Mouse (Mus musculus): ENCODE results near the gene Zfyve28. TPM values are rescaled to one million over a fixed set of nuclear protein-coding genes. Genes with fewer than 3 reads are reported as not detected.
A peak's percentile ranks its signal among the peaks of the same experiment; 100 is the strongest.

Gene Zfyve28
- polyA plus RNA-seq, 1 experiment, result 0.36 TPM

DNA sequence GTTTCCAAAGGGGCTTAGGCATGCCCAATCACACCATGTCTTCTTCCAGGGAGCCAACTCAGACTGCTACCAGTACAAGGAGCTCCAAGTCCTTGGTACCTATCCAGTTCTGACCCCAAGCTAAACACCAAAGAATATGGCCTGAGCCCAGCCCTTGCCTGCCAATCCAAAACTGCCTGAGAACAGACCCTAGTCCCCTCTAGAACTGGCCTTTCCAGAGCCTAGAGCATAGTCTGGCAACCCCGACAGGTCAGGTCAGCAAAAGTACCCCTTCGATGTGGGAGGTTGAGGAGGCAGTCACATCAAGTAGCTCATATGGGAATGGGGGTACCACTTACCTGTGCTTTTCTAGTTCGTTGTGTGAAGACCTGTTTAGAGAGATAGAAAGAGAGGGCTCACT, 104.3 kb downstream of the Zfyve28 start:
- no peak overlapping the region for H3K4me3 ChIP-seq (ENCODE audit: insufficient read depth, low read depth, low read length)
- H3K4me1 ChIP-seq (ENCODE audit: control insufficient read depth, insufficient read depth, low read length), result peaks cover 42% of the 10 kb centered on the region
- H3K27ac ChIP-seq (ENCODE audit: insufficient read depth, low read depth, low read length), result peak overlapping the region; percentile 77
- H3K27me3 ChIP-seq (replicated peaks; ENCODE audit: control insufficient read depth, insufficient read depth, low read length), result no peaks in the 10 kb centered on the region
- DNase-seq, result no peak
- WGBS, result 87% methylated on average over 3 of the region's 3 CpGs
- TF ChIP-seq CTCF (conservative IDR thresholded peaks at IDR 0.05; ENCODE audit: insufficient read depth, insufficient read length, low read depth, low read length) (no peak), POLR2A (IDR thresholded peaks at IDR 0.05; ENCODE audit: low read depth, low read length) (no peak)
- H3K36me3 ChIP-seq (ENCODE audit: control insufficient read depth, insufficient read depth, low read length), result no peaks in the 10 kb centered on the region

- no peak overlapping the region; the same call in 1 of the 2 replicates for H3K4me3 ChIP-seq (ENCODE audit: insufficient read depth, low read depth, low read length)
- peak overlapping the region; percentile 86 for H3K27ac ChIP-seq (ENCODE audit: insufficient read depth, low read depth, low read length)
- 6% methylated on average over 5 of the region's 5 CpGs for WGBS
- no peaks in the 10 kb centered on the region for H3K36me3 ChIP-seq (ENCODE audit: control insufficient read depth, insufficient read depth, low read length)
- H3K27me3 ChIP-seq (replicated peaks; ENCODE audit: control insufficient read depth, insufficient read depth, low read length), result no peaks in the 10 kb centered on the region
- TF ChIP-seq POLR2A (IDR thresholded peaks at IDR 0.05; ENCODE audit: low read depth, low read length) (no peak), CTCF (conservative IDR thresholded peaks at IDR 0.05; ENCODE audit: insufficient read depth, insufficient read length, low read depth, low read length) (no peak)
- H3K4me1 ChIP-seq (ENCODE audit: control insufficient read depth, insufficient read depth, low read length), result peaks cover 38% of the 10 kb centered on the region
- peak; percentile 86 for DNase-seq
These were observed 104.9 kb downstream of the Zfyve28 start for GRCm38 (mm10) chr5:34183156-34183880.

DNA sequence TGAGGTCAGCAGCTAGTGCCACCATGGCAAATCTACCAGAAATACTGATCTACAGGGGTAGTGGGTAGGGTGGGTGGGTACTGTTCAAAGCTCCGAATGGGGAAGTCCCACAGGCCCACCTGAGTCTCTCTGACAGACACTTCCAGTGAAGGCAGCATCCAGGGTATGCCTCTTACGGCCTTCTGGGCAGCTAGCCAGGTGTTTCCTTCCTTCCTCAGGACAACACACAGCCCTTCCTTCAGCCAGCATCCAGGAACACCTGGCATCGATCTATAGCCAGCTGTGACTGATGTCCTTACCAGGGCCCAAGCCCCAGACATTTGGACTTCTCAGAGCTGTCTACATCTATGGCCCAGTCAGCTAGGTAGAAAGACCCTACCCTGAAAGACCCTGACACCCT, 105.8 kb downstream of the Zfyve28 start:
- no peaks in the 10 kb centered on the region for H3K27me3 ChIP-seq (replicated peaks; ENCODE audit: control insufficient read depth, insufficient read depth, low read length)
- H3K4me3 ChIP-seq (ENCODE audit: insufficient read depth, low read depth, low read length), result no peak overlapping the region
- TF ChIP-seq CTCF (conservative IDR thresholded peaks at IDR 0.05; ENCODE audit: insufficient read depth, insufficient read length, low read depth, low read length), result no peak
- H3K4me1 ChIP-seq (ENCODE audit: control insufficient read depth, insufficient read depth, low read length), result peaks cover 38% of the 10 kb centered on the region
- 52% methylated on average over 3 of the region's 3 CpGs for WGBS
- peak; percentile 74 for DNase-seq
- H3K36me3 ChIP-seq (ENCODE audit: control insufficient read depth, insufficient read depth, low read length), result no peaks in the 10 kb centered on the region
- peak overlapping the region; percentile 86 for H3K27ac ChIP-seq (ENCODE audit: insufficient read depth, low read depth, low read length)

DNA sequence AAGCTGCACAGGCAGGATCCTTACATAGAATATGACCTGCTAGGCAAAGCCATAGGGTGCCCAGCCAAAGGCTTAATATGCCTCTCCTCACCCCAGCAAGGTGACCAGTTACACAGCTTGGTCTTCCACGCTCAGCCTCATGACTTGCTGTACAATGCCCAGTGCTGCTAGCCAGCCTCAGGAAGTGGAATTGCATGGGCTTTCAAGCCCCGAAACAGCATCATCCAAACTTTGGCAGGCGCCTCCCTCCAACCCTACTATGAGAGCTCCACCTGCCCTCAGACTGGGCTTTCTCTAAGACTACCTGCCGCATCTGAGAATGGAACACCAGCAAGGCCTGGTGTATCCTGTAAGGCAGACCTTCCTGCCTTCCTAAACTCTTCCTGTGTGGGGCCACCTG, 110.4 kb downstream of the Zfyve28 start:
- WGBS, result 95% methylated on average over 4 of the region's 4 CpGs
- H3K4me3 ChIP-seq (ENCODE audit: insufficient read depth, low read depth, low read length), result no peak overlapping the region
- DNase-seq, result no peak
- peaks cover 7% of the 10 kb centered on the region for H3K4me1 ChIP-seq (ENCODE audit: control insufficient read depth, insufficient read depth, low read length)
- peaks cover 1% of the 10 kb centered on the region for H3K36me3 ChIP-seq (ENCODE audit: control insufficient read depth, insufficient read depth, low read length)
- TF ChIP-seq POLR2A (IDR thresholded peaks at IDR 0.05; ENCODE audit: low read depth, low read length), result no peak
- no peak for TF ChIP-seq CTCF (conservative IDR thresholded peaks at IDR 0.05; ENCODE audit: insufficient read depth, insufficient read length, low read depth, low read length)
- no peaks in the 10 kb centered on the region for H3K27me3 ChIP-seq (replicated peaks; ENCODE audit: control insufficient read depth, insufficient read depth, low read length)
- no peak overlapping the region for H3K27ac ChIP-seq (ENCODE audit: insufficient read depth, low read depth, low read length)

GRCm38 (mm10) chr5:34177091-34177490, 111.2 kb downstream of the Zfyve28 start:
- 69% methylated on average over 2 of the region's 2 CpGs for WGBS
- Histone ChIP-seq H3K4me1 (ENCODE audit: control insufficient read depth, insufficient read depth, low read length) (peaks cover under 1% of the 10 kb centered on the region; the same call in 1 of the 2 replicates), H3K27me3 (replicated peaks; ENCODE audit: control insufficient read depth, insufficient read depth, low read length) (no peaks in the 10 kb centered on the region), H3K27ac (ENCODE audit: insufficient read depth, low read depth, low read length) (no peak overlapping the region), H3K4me3 (ENCODE audit: insufficient read depth, low read depth, low read length) (no peak overlapping the region), H3K36me3 (ENCODE audit: control insufficient read depth, insufficient read depth, low read length) (peaks cover 1% of the 10 kb centered on the region)
- no peak for DNase-seq
- TF ChIP-seq POLR2A (IDR thresholded peaks at IDR 0.05; ENCODE audit: low read depth, low read length) (no peak), CTCF (conservative IDR thresholded peaks at IDR 0.05; ENCODE audit: insufficient read depth, insufficient read length, low read depth, low read length) (no peak)

DNA sequence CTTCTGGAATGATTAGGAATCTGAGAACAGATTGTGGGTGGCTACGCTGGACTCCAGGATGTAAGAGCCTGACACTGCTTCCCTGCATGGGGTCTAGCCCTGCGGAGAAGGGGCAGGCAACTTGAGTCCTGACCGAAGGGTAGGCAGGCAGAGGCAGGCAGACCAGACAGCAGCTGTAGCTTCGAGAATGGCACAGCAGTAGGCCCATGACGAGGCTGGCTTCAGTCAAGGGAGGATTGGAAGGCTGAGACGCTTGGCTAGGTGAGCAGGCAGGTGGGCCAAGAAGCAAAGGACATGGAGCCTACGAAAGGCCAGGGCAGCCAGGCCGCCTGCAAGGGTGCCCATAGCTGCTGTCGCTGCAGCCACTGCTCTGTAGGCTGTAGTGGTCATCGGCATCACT, 111.6 kb downstream of the Zfyve28 start:
- Histone ChIP-seq H3K4me1 (ENCODE audit: control insufficient read depth, insufficient read depth, low read length) (no peaks in the 10 kb centered on the region), H3K27me3 (replicated peaks; ENCODE audit: control insufficient read depth, insufficient read depth, low read length) (no peaks in the 10 kb centered on the region), H3K27ac (ENCODE audit: insufficient read depth, low read depth, low read length) (no peak overlapping the region), H3K4me3 (ENCODE audit: insufficient read depth, low read depth, low read length) (no peak overlapping the region), H3K36me3 (ENCODE audit: control insufficient read depth, insufficient read depth, low read length) (peaks cover 1% of the 10 kb centered on the region)
- 90% methylated on average over 10 of the region's 10 CpGs for WGBS
- DNase-seq, result no peak
- TF ChIP-seq POLR2A (IDR thresholded peaks at IDR 0.05; ENCODE audit: low read depth, low read length) (no peak), CTCF (conservative IDR thresholded peaks at IDR 0.05; ENCODE audit: insufficient read depth, insufficient read length, low read depth, low read length) (no peak)

DNA sequence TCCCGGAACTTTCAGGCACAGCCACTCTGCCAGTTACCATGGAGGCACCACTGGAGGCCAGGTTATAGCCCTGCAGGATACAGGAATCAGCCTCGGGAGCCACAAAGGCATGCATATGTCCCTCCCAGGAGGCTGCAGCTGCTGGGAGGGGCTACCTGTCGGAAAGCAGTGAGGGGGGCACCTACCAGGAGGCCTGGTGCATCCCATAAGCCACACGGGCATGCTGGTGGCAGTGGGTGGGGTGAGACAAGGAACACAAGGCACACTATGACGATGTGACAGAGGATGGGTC, 112.9 kb downstream of the Zfyve28 start:
- WGBS, result 59% methylated on average over 5 of the region's 5 CpGs
- Histone ChIP-seq H3K27ac (ENCODE audit: insufficient read depth, low read depth, low read length) (no peak overlapping the region), H3K27me3 (replicated peaks; ENCODE audit: control insufficient read depth, insufficient read depth, low read length) (no peaks in the 10 kb centered on the region), H3K36me3 (ENCODE audit: control insufficient read depth, insufficient read depth, low read length) (peaks cover 1% of the 10 kb centered on the region), H3K4me1 (ENCODE audit: control insufficient read depth, insufficient read depth, low read length) (no peaks in the 10 kb centered on the region), H3K4me3 (ENCODE audit: insufficient read depth, low read depth, low read length) (no peak overlapping the region)
- no peak for DNase-seq
- no peak for TF ChIP-seq CTCF (conservative IDR thresholded peaks at IDR 0.05; ENCODE audit: insufficient read depth, insufficient read length, low read depth, low read length)
- no peak for TF ChIP-seq POLR2A (IDR thresholded peaks at IDR 0.05; ENCODE audit: low read depth, low read length)
